Mouse (Mus musculus): ENCODE results near the gene Taf6l.
"Not testable (repeated sequence)": the region's sequence is repeated elsewhere in the genome, so short reads cannot be mapped to it uniquely, and the experiment has no call there.

The Taf6l gene

DNA sequence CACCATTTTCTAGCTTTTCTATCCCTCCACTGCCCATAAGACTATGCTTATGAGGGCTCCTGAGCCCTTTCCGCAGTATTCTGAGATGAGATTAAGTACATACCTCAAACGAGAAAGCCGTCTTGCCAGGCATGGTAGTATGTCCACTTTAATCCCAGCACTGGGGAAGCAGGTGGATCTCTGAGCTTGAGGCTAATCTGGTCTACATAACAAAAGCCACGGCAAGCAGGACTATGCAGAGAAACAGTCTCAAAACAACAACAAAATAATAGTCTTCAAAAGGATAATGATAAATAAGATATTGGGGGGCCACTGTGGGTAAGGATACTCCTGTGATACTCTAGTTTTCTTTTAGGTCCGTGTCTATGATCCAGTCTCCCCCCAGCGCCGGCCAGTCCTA, 47.3 kb downstream of the Taf6l start:
- DNase-seq (ENCODE audit: low spot score in 2 of 2): no peak

GRCm38 (mm10) chr19:8736160-8736467, 50.1 kb downstream of the Taf6l start:
- DNase-seq (ENCODE audit: low spot score in 2 of 2): no peak

GRCm38 (mm10) chr19:8735389-8736159, 50.6 kb downstream of the Taf6l start, which contains the start of gene Wdr74:
Gene Wdr74, plus strand, starts transcription at chr19:8735827.
- peak; percentile 83 to 88 for DNase-seq (ENCODE audit: low spot score in 2 of 2)

DNA sequence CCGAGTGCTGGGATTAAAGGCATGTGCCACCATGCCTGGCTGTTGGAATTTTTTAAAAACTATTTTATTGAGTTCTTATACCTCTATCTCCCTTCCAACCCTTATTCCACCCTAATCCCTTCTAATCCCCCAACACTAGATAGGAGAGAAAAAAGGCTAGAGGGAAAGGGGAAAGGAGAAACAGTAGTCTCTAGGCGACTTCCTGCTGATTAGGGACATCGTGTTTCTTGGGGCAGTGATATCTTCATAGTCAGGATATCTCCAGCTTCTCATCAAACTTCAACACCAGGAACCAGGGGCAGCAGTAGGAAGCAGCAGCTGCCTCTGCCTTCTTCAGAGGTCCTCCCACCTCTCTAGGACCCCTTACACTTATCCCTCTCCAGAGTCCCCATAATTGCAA, 51.9 kb downstream of the Taf6l start:
- DNase-seq (ENCODE audit: low spot score in 2 of 2): no peak

- DNase-seq (ENCODE audit: low spot score in 2 of 2): not testable (repeated sequence)
These were observed 57.7 kb downstream of the Taf6l start for GRCm38 (mm10) chr19:8728335-8729099.

- DNase-seq (ENCODE audit: low spot score in 2 of 2): no peak
These were observed 58.6 kb downstream of the Taf6l start for GRCm38 (mm10) chr19:8727495-8728114.

- no peak for DNase-seq (ENCODE audit: low spot score in 2 of 2)
These were observed 59.4 kb downstream of the Taf6l start for GRCm38 (mm10) chr19:8726609-8727390.

GRCm38 (mm10) chr19:8725081-8725613, 61.1 kb downstream of the Taf6l start:
- no peak for DNase-seq (ENCODE audit: low spot score in 2 of 2)
